Mouse (Mus musculus) layer of hippocampus, postnatal 14 days (tissue): ENCODE results near the gene Tcl1b2. TPM values are rescaled to one million over a fixed set of nuclear protein-coding genes. Genes with fewer than 3 reads are reported as not detected.
"Not testable (repeated sequence)": the region's sequence is repeated elsewhere in the genome, so short reads cannot be mapped to it uniquely, and the experiment has no call there.

ENCODE experiments used
- DNase-seq, 2 experiments: peaks; one replicate each; pipeline ENCODE4 v3.0.0; 2021 to 2022; ENCODE audit warnings: low spot score in 2 of 2, mixed read lengths in 1 of 2
- long read RNA-seq, 2 experiments: library from polyadenylated mRNA; stranded (forward); transcript quantifications; one replicate each; pipeline ENCODE4 v2.0.0; 2021
- total RNA-seq, 2 experiments: library from RNA; stranded (reverse); gene quantifications; 2 replicates each; pipeline ENCODE4 v1.2.3; 2021

The Tcl1b2 gene
- not detected for total RNA-seq
- long read RNA-seq, experiment 1 = 0 reads
- long read RNA-seq, experiment 2 = 0 reads

DNA sequence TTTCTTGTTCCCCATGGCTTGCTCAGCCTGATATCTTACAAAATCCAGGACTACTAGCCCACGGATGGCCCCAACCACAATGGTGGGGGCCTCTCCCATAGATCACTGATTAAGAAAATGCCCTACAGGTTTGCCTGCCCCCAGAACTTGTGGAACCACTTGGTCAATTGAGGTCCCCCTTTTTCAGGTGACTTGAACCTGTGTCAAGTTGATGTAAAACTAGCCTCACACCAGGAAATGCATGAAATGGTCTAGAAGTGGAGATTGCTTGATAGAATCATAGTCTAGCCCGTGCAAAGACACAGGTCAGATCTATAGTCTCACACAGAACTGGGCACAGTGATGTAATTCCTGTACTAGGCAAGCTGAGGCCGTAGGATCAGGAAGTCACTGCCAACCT lies at the start of gene Tcl1b2:
Gene Tcl1b2 (plus strand): TSS at position 301 of the 400 bp plus-strand sequence.
- DNase-seq = no peak

DNA sequence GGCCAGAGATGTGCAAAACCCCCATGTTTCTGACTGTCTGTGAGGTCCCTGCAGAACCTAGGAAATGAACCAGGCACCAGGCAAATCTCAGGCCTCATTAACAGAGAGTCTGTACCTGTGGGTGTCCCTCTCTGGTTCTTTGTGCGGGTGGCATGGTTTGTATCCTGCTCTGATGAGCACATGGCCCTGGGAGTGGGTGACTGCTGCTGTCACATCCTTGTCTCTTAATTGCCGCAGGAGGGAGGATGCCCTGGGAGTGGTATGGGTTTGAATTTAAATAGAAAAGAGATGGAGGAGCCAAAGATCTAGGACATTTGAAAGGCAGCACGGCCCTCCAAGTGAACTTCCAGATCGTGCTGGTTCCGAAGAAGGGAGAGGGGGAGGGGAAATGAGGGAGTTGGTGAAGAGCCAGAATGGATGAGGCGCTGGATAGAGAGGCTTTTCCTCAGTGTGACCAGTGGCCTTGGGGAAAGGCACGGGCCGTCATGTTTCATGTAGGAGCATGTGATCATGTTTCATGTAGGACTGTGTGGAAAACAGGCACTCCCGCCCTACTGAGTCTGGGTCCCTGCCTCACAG lies 46.3 kb upstream of the Tcl1b2 start:
- no peak for DNase-seq

DNA sequence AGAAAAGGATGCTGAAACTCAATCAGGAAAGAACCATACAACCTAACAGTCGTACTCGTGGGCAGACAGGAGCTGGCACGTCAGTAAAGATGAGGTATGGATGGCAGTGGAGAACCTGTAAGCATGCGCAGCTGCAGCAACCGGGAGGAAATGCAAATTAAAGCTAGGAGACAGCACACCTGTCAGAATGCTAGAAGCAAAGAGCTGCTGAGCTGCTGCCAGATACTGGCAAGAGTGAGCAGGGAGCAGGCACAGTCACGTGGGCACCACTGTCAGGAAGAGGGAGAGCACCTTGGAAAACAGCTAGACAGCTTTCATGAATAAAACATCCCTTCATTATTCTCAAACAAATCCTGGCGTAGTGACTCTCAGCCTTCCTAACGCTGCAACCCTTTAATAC lies 42.9 kb upstream of the Tcl1b2 start:
- DNase-seq = no peak

DNA sequence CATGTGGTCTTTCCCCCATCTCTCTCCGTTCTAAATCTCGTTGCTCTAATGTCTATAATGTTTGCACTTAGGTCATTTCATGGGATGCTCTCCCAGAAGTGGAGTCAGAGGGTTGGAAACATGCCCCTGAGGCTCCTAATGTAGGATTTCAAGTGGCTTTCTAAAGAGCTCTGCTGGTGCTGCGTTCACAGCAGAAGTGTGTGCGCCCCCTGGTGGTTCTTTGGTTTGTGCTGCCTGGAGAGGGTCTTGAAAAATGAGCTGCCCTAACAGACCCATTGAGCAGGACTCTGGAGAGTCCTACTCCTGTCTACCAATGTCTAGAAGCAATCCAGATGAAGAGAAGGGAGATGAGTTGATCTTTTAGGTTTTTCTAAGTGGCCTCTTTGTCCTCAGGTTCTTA lies 41.8 kb upstream of the Tcl1b2 start:
- DNase-seq = peak; percentile 72 to 81

DNA sequence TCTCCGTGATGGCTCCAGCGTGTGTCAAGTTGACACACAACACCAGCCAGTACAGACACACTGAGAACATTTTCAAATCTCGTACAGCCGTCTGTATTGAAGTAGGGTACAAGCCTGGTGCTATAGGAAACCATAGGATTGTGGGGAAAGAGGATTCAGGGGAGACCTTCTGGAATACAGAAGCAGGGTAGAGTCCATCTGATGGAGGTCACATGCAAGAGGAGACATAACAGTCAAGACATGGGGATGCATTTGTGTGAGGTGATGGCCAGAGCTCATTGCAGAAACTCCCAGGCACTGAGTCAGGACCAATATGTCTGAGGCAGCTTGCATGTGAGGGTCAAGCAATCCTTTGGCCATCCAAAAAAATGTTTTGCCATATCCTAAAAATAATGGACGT lies 40.5 kb upstream of the Tcl1b2 start:
- DNase-seq = no peak

DNA sequence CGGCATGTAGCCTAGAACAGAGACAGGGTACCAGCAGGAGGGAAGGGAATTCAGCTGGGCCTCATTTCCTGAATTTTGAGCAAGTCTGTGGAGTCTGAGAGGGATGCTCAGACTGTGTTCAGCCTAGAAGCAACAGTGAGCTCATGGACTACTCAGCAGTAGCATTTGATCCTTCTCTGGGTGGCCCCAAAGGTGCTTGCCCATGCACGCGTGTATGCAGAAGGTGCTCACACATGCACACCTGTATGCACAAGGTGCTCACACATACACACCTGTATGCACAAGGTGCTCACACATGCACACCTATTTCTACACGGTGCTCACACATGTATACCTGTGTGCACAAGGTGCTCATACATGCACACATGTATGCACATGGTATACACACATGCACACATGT lies 37.0 kb upstream of the Tcl1b2 start:
- no peak for DNase-seq

DNA sequence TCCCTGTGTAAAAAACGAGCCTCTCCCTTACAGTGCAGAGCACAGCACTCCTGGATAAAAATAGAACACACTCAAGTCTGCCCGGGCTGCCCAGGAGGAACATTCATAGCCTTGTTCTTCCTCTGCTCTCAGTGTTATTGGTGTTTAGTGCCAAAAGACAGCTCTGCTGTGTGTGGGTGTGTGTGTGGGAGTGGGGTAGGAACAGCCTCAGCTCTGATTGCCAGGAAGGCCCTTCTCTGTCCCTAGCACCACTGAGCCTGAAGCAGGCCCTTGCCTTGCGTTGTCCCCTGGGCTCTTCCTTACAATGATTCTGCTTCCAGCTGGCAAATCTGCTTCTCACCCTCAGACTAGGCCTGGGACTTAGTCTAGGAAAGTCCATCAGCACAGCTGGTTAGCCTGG lies 36.4 kb upstream of the Tcl1b2 start:
- DNase-seq = no peak

DNA sequence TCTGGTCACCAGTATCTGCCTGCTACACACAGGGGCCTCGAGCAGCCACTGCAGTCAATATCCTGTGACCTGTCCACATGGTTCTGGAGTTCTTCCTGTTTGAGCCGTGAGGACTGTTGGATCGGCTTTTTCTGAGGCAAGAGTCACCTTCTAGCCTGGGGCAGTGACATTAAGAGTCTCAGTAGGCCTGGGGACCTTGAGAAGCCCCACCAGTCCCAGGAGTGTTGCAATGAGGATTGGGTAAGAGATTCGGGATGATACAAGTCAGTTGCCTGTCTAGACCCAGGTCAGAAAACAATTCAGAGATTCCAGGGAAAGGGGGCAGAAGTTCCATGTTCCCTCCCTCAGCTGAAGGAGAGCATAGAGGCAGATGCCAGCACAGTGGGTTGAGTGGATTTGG lies 36.0 kb upstream of the Tcl1b2 start:
- no peak for DNase-seq

DNA sequence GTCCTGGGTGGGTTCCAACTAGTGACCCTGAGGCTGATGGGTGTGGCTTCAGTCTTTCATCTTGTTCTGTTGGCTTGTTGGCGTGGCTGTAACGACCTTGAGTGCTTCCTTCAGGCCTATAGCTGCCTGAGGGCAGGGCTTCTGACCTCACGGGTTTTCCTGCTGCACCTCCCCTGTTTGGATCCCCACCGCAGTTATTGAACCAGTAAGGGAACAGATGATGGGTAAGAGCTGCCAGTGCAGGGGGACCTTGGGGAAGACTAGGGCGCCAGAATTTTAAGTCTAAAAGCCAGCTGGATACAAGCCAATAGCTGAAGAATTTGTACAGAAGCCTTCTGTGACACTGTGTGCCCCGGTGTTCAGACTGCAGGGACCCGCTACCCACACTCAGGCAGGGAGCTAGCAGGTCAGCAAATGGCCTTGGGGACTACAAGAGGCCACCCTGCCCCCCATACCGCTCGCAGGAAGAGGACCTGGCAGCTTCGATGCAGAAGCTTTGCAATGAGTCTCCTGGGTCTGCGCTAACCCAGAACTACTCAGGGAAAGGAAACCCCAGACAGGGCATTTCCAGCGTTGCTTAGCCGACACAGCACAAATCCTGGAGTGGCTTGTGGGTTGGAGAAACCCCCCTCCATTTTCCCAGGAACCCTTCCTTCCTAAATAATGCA lies 33.4 kb upstream of the Tcl1b2 start:
- no peak for DNase-seq

DNA sequence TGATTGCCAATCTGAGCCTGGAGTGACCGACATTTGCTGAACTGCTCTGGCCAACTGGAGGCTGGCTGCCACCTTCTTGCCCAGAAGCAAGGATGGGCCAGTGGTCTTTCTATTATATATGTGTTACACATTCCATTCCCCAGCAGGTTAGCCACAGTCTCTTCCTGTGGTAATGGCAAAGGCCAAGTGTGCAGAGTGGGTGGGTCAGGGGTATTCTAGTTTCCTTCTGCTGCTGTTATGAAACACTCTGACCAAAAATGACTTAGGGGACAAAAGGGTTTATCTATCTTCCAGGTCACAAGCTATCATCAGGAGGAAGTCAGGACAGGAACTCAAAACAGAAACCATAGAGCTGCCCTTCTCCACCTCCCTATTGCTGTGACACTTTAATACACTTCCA lies 29.2 kb upstream of the Tcl1b2 start:
- no peak for DNase-seq

DNA sequence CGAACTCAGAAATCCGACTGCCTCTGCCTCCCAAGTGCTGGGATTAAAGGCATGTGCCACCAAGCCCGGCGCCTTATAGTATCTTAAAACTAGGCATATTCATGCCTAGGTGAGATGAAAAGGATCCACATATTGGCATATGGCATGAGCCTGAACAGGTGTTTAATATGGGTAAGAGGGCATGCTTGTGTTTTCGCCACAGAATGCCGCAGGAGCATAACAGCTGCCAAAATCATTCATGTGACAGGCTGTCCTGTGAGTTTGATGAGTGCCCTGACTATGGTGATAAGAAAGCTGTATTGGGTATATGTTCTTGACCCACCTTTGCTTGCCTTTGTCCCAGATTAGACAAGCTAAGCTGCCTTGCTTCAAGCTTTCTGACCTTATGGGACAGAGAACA lies 20.5 kb upstream of the Tcl1b2 start:
- DNase-seq = no peak

DNA sequence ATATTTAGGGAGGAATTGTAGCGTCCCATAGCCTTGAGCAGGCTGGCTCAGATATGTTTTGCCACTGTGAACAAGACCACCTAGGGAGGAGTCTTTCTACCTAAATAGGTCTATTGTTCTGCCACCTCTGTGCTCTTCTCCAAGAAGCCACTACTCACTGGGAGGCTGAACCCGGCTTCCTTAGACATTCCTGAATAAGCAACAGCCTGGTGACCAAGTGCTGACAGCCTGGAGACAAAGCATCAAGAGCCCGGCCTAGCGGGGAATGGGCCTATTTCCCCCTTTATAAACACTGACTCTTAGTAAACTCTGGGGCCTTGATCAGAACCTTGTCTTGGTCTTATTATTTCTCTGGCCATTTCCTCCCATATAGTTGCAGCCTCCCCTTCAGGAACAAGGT lies 19.3 kb upstream of the Tcl1b2 start:
- DNase-seq = no peak

DNA sequence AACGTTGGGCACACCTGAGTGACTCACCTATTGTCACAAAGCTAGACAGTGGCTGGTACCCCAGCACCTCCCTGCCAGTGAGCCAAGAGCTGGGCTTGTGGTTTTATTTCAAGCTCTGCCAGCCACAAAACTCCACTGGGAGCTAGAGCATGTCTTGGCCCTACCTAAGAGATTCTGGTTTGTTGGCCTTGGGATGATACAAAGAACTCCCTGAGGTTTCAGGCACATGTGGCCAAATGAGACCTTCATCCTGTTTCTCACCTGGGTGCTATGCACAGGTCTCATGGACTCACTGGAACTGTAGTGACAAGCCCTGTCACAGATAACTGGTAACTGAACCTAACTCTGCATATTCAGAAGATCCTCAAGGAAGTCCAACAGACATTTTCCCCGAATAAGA lies 18.2 kb upstream of the Tcl1b2 start:
- no peak for DNase-seq

DNA sequence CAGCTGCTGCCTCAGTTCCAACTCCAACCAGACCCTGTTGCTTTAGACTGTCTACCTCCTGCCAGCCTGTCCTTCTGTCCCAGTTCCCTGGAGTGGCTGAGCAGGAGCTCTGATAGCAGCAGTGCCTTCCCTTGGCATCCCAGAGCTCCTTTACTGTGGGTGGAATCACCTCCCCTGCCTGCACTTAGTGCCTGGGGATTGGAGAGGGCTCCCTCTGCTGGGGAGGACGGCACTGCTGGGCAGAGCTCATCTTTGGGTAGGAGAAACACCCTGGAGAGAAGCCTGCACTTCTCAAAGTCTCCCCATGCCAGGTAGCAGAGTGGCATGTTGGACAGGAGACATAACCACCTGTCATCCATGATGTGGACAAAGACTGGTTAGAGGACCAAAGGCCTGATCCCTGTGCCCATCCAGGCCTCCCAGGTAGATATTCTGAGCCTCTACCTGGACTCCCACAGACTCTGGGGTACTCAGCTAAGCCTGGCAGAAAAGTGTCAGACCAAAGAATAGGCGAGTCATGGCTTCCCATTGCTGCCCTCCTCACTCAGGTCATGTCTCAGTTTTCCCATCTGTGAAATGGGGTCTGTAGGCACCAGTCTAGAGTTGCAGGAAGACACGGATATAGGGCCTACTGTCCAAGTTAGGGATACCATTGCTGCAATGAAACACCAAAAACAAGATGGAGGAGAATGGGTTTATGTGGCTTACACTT lies 16.2 kb upstream of the Tcl1b2 start:
- not testable (repeated sequence) for DNase-seq

DNA sequence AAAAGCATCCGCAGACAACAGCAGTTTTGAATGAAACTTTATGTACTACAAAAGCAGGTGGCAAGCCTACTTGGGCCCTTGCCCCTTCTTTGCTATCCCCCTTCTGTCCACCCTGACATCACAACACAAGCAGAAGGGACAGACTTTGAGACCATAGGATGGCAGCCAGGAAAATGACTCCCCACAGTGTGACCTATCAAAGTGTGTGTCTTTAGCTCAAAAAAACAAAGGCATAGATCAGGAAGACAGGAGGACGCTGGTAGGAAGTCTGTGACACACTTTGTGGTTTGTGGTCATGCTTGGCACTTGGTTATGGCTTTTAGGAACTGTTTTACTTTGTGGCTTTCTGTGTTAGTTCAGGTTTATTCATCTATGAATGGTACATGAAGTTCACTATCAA lies 11.6 kb upstream of the Tcl1b2 start:
- not testable (repeated sequence) for DNase-seq

DNA sequence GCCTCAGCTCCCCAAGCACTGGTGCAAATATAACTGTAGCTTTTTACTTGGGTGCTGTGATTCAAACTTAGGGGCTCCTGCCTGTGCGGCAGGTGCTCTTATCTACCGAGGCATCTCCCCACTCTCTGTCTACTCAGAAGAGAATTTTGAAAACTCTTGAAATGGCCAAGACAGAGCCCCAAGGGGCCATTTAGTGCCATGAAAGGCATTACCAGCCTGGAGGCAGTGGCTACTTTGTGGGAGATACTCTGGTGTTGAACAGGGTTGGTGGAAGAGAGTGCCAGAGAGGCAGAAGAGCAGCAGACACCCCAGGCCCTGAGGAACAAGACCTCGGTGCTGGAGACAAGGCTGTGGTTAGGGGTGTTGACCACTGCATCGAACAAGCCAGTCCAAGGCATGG lies 11.0 kb upstream of the Tcl1b2 start:
- not testable (repeated sequence) for DNase-seq

DNA sequence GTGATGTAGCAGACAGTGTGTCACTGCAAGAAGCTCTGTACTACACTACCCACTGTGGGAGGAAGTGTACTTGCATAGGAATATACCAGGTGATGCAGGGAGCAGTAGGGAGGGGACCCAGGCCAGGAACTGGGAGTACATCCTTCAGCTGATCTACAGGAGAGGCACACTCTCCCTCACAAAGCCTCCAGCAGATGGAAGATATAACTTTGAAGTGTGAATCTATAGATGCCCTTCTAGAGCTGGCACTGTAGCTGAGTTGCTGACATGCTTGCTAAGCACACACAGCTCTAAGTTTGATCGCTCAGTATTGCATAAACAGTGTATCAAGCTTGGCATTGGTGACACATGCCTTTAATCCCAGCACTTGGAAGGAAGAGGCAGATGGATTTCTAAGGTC lies 8.1 kb upstream of the Tcl1b2 start:
- DNase-seq = not testable (repeated sequence)

DNA sequence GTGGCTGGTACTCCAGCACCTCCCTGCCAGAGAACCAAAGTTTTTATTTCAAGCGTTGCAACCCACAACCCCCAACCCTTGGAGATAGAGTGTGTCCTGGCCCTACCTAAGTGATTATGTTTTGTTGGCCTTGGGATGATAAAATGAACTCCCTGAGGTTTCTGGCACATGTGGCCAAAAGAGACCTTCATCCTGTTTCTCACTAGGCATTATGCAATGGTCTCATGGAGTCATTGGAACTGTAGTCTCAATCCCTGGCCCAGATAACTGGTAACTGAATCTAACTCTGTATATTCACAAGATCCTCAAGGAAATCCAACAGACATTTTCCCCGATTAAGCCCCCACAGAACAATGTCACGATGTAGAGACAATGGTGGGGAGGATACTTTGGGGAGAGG lies 2.7 kb upstream of the Tcl1b2 start:
- DNase-seq = no peak

DNA sequence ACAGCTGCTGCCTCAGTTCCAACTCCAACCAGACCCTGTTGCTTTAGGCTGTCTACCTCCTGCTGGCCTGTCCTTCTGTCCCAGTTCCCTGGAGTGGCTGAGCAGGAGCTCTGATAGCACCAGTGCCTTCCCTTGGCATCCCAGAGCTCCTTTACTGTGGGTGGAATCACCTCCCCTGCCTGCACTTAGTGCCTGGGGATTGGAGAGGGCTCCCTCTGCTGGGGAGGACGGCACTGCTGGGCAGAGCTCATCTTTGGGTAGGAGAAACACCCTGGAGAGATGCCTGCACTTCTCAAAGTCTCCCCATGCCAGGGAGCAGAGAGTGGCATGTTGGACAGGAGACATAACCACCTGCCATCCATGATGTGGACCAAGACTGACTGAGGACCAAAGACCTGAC lies 886 bp upstream of the Tcl1b2 start:
- not testable (repeated sequence) for DNase-seq

DNA sequence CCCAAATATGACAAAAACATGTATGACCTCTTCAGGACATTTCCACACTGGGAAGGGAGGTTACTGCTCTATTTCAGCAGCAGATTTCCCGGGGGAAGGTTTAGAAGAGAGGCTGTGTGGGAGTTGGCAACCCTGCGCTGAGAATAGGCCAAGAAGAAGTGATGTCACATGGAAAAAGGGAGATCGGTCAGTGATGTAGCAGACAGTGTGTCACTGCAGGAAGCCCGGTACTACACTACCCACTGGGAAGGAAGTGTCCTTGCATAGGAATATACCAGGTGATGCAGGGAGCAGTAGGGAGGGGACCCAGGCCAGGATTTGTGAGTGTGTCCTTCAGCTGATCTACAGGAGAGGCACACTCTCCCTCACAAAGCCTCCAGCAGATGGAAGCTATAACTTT lies 9.5 kb downstream of the Tcl1b2 start:
- not testable (repeated sequence) for DNase-seq

DNA sequence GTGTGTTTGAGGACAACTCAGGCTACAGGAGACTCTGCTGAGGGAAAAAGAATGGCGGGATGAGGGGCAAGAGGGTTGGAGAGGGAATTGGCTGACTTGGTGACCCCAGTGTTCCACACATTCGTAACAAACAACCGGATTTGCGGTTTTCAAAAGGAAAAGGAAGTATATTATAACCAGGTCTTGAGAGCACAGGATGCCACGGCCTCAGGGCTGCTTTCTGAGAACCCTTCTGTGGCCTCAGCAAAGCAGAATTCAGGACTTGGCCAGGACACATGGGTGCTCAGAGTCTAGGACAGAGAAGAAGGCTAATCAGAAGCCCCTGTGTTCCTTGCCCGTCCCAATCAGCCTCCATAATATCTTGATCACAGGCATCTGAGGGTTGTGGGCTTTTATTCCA lies 13.0 kb downstream of the Tcl1b2 start:
- no peak for DNase-seq

DNA sequence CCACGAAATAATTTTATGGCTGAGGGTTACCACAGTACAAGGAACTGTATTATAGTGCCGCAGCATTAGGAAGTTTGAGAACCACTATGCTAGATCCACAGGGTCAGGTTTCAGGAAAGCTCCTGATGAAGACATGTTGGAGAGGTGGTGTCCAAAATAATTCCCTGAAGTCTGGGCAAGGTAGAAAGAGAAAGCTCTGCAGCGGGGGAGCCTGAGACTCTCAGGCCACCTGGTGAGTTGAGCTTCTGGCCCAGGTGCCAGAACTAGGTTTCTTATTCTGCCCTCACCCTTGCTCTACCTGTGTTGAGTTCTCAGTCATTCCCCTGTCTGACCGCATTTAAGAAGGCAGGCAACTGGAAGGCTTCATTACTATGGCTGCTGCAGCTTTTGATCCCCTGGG lies 13.6 kb downstream of the Tcl1b2 start, which contains the start of gene Tcl1b1:
Gene Tcl1b1 (plus strand): TSS at position 301 of the 400 bp plus-strand sequence.
- DNase-seq = no peak

DNA sequence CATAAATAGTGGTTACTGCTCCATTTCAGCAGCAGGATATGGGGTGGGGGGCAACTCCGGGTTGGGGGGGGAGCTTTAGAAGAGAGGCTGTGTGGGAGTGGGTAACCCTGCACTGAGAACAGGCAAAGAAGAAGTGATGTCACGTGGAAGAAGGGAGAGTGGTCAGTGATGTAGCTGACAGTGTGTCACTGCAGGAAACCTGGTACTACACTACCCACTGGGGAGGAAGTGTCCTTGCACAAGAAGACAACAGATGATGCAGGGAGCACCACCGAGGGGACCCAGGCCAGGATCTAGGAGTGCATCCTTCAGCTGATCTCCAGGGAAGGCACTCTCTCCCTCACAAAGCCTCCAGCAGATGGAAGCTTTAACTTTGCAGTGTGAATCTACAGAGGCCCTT lies 20.9 kb downstream of the Tcl1b2 start:
- DNase-seq = no peak
